Mouse (Mus musculus): Measurements from ENCODE around the gene Trit1.

DNA sequence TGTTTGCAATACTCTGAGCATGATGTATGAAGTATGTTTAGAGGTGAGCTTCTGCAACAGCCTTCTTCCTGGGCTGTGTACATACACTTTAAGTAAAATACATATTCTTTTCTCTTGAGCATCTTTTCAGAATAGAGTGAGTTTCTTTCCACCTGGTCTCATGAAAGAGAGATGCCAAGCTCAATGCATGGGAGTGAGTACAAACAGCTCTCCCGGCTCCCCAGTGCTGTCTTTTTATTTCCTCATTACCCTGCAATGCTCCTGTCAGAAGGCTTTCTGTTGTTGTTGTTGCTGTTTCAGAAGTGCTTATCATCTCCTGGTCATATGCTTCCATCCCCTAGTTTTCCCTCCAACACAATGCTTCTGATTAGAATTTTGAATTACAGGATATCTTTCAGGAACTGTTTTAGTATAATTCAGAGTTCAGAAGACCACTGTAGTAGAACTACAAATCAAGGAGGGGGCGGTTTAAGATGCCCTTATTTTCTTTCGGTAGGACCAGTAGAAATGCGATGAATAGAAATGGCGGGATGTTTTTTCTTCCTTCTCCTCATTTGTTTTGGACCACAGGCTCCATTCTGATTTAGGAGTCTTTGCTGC is 3.0 kb upstream of the Trit1 start:
- TF ChIP-seq POLR2A (IDR thresholded peaks at IDR 0.05; ENCODE audit: borderline replicate concordance, extremely low read depth, insufficient read depth, insufficient read length, poor library complexity, severe bottlenecking): no peak
- TF ChIP-seq CTCF (IDR thresholded peaks at IDR 0.05; ENCODE audit: borderline replicate concordance, extremely low read depth, insufficient read depth, insufficient read length): no peak
